Mouse (Mus musculus) spleen, adult 2 months (tissue): Measurements from ENCODE around the gene Nanos2. TPM values are rescaled to one million over a fixed set of nuclear protein-coding genes. Genes with fewer than 3 reads are reported as not detected.

Experiments used
- DNase-seq, 2 experiments: peaks; one replicate each; pipeline versions ENCODE4 v3.0.0 to v3.0.0-alpha.2; 2012 to 2021; ENCODE audit warnings: low spot score in 2 of 2, low read depth in 1 of 2
- H3K27ac ChIP-seq: fragments of 200-500 bp; 2 replicates; pipeline ENCODE4 v1.5.1; 2012; ENCODE audit warnings: low read length, inconsistent platforms; ENCODE audit not compliant: insufficient read depth
- H3K27me3 ChIP-seq: fragments of 200-500 bp; 2 replicates; pipeline ENCODE4 v1.6.1; 2012; ENCODE audit warnings: mild to moderate bottlenecking, moderate library complexity, low read length, inconsistent platforms; ENCODE audit not compliant: control insufficient read depth, insufficient read depth
- H3K36me3 ChIP-seq: fragments of 200-500 bp; 2 replicates; pipeline ENCODE4 v1.6.1; 2012; ENCODE audit warnings: mild to moderate bottlenecking, low read length, inconsistent platforms; ENCODE audit not compliant: control insufficient read depth, insufficient read depth
- H3K4me1 ChIP-seq: fragments of 200-500 bp; 2 replicates; pipeline ENCODE4 v1.6.1; 2011; ENCODE audit warnings: inconsistent platforms; ENCODE audit not compliant: control insufficient read depth, insufficient read depth, insufficient read length
- H3K4me3 ChIP-seq: fragments of 200-500 bp; 2 replicates; pipeline ENCODE4 v1.5.1; 2011; ENCODE audit warnings: mild to moderate bottlenecking, inconsistent platforms; ENCODE audit not compliant: insufficient read depth, insufficient read length; ENCODE audit errors: extremely low read depth
- CTCF ChIP-seq: fragments of 200-500 bp; IDR thresholded peaks from 2 replicates; pipeline ENCODE4 v1.5.1; 2011; ENCODE audit warnings: mild to moderate bottlenecking, inconsistent platforms; ENCODE audit not compliant: insufficient read depth, insufficient read length, insufficient replicate concordance; ENCODE audit errors: extremely low read depth
- POLR2A ChIP-seq: fragments of 200-500 bp; IDR thresholded peaks from 2 replicates; pipeline ENCODE4 v1.6.1; 2011; ENCODE audit warnings: low read depth, low read length, inconsistent platforms
- WGBS: fragments of 180-500 bp; shearing (Covaris S2); methylation state at CpG from one replicate; pipeline ENCODE4 v1.1.7; 2018; 5-methylcytosine and 5-hydroxymethylcytosine counted together
- polyA plus RNA-seq: library from polyadenylated mRNA; depleted of rRNA; stranded (reverse); fragments of >200 nt; gene quantifications from 2 replicates; pipeline ENCODE4 v1.2.3, GENCODE M21; 2012

The Nanos2 gene
- polyA plus RNA-seq, 1 experiment = not detected

DNA sequence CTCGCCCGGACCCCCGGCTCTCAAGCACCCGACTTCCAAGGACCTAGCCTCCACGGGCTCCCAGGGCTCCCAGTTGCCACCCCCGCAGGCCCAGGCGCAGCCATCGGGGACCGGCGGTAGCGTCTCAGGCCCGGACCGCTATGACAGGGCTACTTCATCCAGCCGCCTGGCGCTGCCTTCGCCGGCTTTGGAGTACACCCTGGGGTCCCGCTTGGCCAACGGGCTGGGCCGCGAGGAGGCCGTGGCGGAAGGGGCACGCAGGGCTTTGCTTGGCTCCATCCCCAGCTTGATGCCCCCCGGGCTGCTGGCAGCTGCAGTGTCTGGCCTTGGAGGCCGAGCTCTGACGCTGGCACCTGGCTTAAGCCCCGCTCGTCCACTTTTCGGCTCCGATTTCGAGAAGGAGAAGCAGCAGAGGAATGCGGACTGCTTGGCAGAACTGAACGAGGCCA lies 17.5 kb downstream of the Nanos2 start:
- peak overlapping the region; percentile 28; the same call in 1 of the 2 replicates for H3K27ac ChIP-seq

GRCm38 (mm10) chr7:19005417-19006121 lies 18.4 kb downstream of the Nanos2 start:
- 89% methylated on average over 34 of the region's 34 CpGs for WGBS
- peaks cover 7% of the 10 kb centered on the region; the same call in 1 of the 2 replicates for H3K36me3 ChIP-seq
- DNase-seq = no peak
- H3K27me3 ChIP-seq = no peaks in the 10 kb centered on the region
- no peak overlapping the region for H3K27ac ChIP-seq
- peaks cover 15% of the 10 kb centered on the region for H3K4me1 ChIP-seq
- no peak for TF ChIP-seq POLR2A
- TF ChIP-seq CTCF = no peak
- H3K4me3 ChIP-seq = no peak overlapping the region

More for the DNA sequence above, 17.5 kb downstream of the Nanos2 start:
- DNase-seq = peak in 1 of 2 experiments; percentile 27
- Histone ChIP-seq H3K4me3 (peak overlapping the region; percentile 91), H3K27me3 (no peaks in the 10 kb centered on the region), H3K4me1 (peaks cover 21% of the 10 kb centered on the region), H3K36me3 (peaks cover 7% of the 10 kb centered on the region; the same call in 1 of the 2 replicates)
- TF ChIP-seq POLR2A (no peak), CTCF (no peak)
- WGBS = 20% methylated on average over 34 of the region's 34 CpGs

GRCm38 (mm10) chr7:19006476-19006875 lies 19.3 kb downstream of the Nanos2 start:
- Histone ChIP-seq H3K27ac (no peak overlapping the region), H3K4me1 (peaks cover 15% of the 10 kb centered on the region), H3K27me3 (no peaks in the 10 kb centered on the region), H3K4me3 (no peak overlapping the region), H3K36me3 (peaks cover 7% of the 10 kb centered on the region; the same call in 1 of the 2 replicates)
- TF ChIP-seq CTCF = peak; percentile 98
- TF ChIP-seq POLR2A = no peak
- 8% methylated on average over 12 of the region's 12 CpGs for WGBS
- DNase-seq = peak; percentile 72 to 75

GRCm38 (mm10) chr7:19007026-19007977 lies 20.1 kb downstream of the Nanos2 start:
- H3K27ac ChIP-seq = no peak overlapping the region
- 79% methylated on average over 13 of the region's 13 CpGs for WGBS
- no peak for TF ChIP-seq CTCF
- no peak for TF ChIP-seq POLR2A
- H3K4me3 ChIP-seq = no peak overlapping the region
- peaks cover 12% of the 10 kb centered on the region for H3K4me1 ChIP-seq
- peaks cover 5% of the 10 kb centered on the region for H3K27me3 ChIP-seq
- DNase-seq = no peak
- H3K36me3 ChIP-seq = peaks cover 7% of the 10 kb centered on the region; the same call in 1 of the 2 replicates

DNA sequence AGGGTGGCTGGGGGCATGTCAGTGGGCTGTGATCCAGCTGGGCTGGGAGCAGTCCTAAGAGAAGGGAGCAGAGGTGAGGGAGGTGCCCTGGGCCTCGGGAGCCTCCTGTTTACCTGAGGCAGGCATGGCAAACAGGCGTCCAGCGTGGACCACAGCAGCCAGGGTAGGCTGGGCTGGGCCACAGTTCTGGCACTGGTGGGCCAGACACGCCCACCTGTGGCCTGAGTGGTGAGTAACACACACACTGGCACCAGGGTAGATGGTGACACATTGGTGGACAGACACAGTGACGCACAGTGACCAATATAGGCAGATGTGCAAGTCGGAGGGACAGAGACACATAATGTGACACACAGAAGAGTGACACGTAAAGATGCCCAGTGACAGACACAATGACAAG lies 23.4 kb downstream of the Nanos2 start:
- DNase-seq = no peak
- Histone ChIP-seq H3K27ac (no peak overlapping the region), H3K36me3 (peaks cover 3% of the 10 kb centered on the region; the same call in 1 of the 2 replicates), H3K4me3 (no peak overlapping the region), H3K4me1 (peaks cover 5% of the 10 kb centered on the region; the same call in 1 of the 2 replicates), H3K27me3 (peaks cover 6% of the 10 kb centered on the region)
- 91% methylated on average over 7 of the region's 7 CpGs for WGBS
- TF ChIP-seq POLR2A = no peak
- TF ChIP-seq CTCF = no peak

DNA sequence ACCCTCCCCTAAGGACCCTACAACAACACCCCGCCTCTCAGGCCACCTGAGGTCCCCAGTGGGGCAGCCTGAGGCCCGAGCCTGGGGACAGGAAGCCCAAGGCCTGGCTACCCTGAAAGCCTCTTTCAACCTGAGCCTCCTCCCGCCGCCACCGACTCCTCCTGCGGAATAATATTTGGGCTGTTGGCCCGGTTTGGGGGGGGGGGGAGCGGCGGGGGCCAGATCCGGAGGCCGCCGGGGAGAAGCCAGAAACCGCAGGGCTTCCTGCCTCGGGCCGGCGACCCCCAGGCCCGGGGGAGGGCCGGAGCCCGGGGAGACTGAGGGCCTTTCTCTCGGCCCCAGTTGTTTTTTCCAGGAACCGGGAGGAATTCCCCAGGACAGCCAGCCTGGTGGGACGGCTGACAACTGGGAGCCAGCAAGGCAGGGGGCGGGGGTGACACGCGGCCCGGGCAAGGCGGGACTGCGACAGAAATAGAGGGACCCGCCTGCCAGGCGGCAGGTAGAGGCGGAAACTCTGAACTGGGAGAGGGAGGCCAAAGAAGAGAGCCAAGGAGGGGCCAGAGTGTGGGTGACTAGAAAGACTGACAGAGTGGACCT lies 24.9 kb downstream of the Nanos2 start:
- peaks cover 6% of the 10 kb centered on the region for H3K27me3 ChIP-seq
- no peak overlapping the region; the same call in 1 of the 2 replicates for H3K4me3 ChIP-seq

More for the DNA sequence above, 24.9 kb downstream of the Nanos2 start:
- no peaks in the 10 kb centered on the region for H3K36me3 ChIP-seq
- 2% methylated on average over 31 of the region's 31 CpGs for WGBS
- H3K27ac ChIP-seq = no peak overlapping the region
- TF ChIP-seq POLR2A (no peak), CTCF (no peak)
- H3K4me1 ChIP-seq = peaks cover 5% of the 10 kb centered on the region; the same call in 1 of the 2 replicates
- no peak for DNase-seq
